Mouse (Mus musculus) heart, postnatal 0 days (tissue): ENCODE measurements around the gene Nab1.
"Not testable (repeated sequence)": the region's sequence is repeated elsewhere in the genome, so short reads cannot be mapped to it uniquely, and the experiment has no call there.

ENCODE experiments used
- CTCF ChIP-seq: IDR thresholded peaks from 2 replicates; pipeline ENCODE4 v1.5.1; 2016; ENCODE audit warnings: antibody characterized with exemption, control low read depth, low read depth
- EP300 ChIP-seq: IDR thresholded peaks from 2 replicates; pipeline ENCODE4 v1.6.1; 2016; ENCODE audit warnings: antibody characterized with exemption, low read depth

GRCm38 (mm10) chr1:52540124-52540523 lies 39.6 kb upstream of the Nab1 start:
- not testable (repeated sequence) for TF ChIP-seq CTCF, EP300
